Mouse (Mus musculus) lung, adult 2 months (tissue): Measurements from ENCODE around the gene Ankrd44.

Experiments used
- CTCF ChIP-seq: fragments of 200-500 bp; IDR thresholded peaks from 2 replicates; pipeline ENCODE4 v1.5.1; 2011; ENCODE audit warnings: mild to moderate bottlenecking, low read length, control low read depth; ENCODE audit not compliant: insufficient read depth
- POLR2A ChIP-seq: fragments of 200-500 bp; IDR thresholded peaks from 2 replicates; pipeline ENCODE4 v1.6.1; 2011; ENCODE audit warnings: low read depth, mild to moderate bottlenecking, control low read depth, low read length, borderline replicate concordance; ENCODE audit errors: extremely low read depth

DNA sequence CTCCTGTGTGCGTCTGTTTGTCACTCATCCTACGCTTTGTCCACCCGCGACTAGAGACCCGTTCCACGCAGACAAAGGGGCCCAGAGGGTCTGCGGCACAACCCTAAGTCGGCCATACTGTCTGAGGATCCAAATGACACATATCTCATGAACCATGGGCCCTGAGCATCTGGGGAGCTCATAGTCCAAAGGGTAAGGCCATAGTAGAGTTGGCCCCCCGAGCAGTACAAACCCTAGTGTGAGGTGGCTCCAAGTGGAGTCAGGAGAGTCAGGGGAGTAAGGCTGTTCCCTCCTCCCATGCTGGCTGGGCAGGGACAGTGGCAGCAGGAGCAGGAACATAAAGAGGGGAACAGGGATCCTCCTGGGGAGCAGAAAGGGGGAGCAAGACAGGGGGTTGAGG lies 324.5 kb downstream of the Ankrd44 start:
- TF ChIP-seq CTCF: no peak
- TF ChIP-seq POLR2A: no peak
